Mouse (Mus musculus) cortical plate, adult 2 months (tissue): ENCODE measurements around the gene Gse1. TPM values are rescaled to one million over a fixed set of nuclear protein-coding genes. Genes with fewer than 3 reads are reported as not detected.

Experiments
- H3K27ac ChIP-seq: fragments of 200-500 bp; 2 replicates; pipeline ENCODE4 v1.5.1; 2012; ENCODE audit warnings: low read length, control low read depth, inconsistent platforms; ENCODE audit not compliant: insufficient read depth
- H3K4me1 ChIP-seq: fragments of 200-500 bp; 2 replicates; pipeline ENCODE4 v1.6.1; 2011; ENCODE audit warnings: low read length; ENCODE audit not compliant: control insufficient read depth, insufficient read depth
- H3K4me3 ChIP-seq: fragments of 200-500 bp; 2 replicates; pipeline ENCODE4 v1.5.1; 2011; ENCODE audit warnings: mild to moderate bottlenecking, low read length, control low read depth; ENCODE audit not compliant: insufficient read depth
- CTCF ChIP-seq: fragments of 200-500 bp; IDR thresholded peaks from 2 replicates; pipeline ENCODE4 v1.5.1; 2011; ENCODE audit warnings: mild to moderate bottlenecking, control low read depth, low read length; ENCODE audit not compliant: insufficient read depth; ENCODE audit errors: extremely low read depth
- POLR2A ChIP-seq: fragments of 200-500 bp; IDR thresholded peaks from 2 replicates; pipeline ENCODE4 v1.6.1; 2011; ENCODE audit warnings: mild to moderate bottlenecking, low read length, control low read depth; ENCODE audit not compliant: insufficient read depth; ENCODE audit errors: extremely low read depth
- polyA plus RNA-seq: library from polyadenylated mRNA; depleted of rRNA; stranded (reverse); fragments of >200 nt; gene quantifications from 2 replicates; pipeline ENCODE4 v1.2.3, GENCODE M21; 2012

Gse1 gene
- polyA plus RNA-seq, 1 experiment, result 41.0 TPM

GRCm38 (mm10) chr8:120396756-120397155, 168.5 kb downstream of the Gse1 start:
- peaks cover 2% of the 10 kb centered on the region for H3K4me1 ChIP-seq
- H3K27ac ChIP-seq, result no peak overlapping the region
- H3K4me3 ChIP-seq, result no peak overlapping the region
- TF ChIP-seq POLR2A (no peak), CTCF (no peak)

GRCm38 (mm10) chr8:120397444-120398411, 169.5 kb downstream of the Gse1 start:
- H3K4me3 ChIP-seq, result no peak overlapping the region
- H3K27ac ChIP-seq, result no peak overlapping the region
- H3K4me1 ChIP-seq, result peaks cover 2% of the 10 kb centered on the region
- TF ChIP-seq CTCF, result no peak
- TF ChIP-seq POLR2A, result no peak

GRCm38 (mm10) chr8:120399212-120399934, 171.1 kb downstream of the Gse1 start:
- no peak for TF ChIP-seq POLR2A
- no peak for TF ChIP-seq CTCF
- Histone ChIP-seq H3K27ac (no peak overlapping the region), H3K4me1 (no peaks in the 10 kb centered on the region), H3K4me3 (no peak overlapping the region)

GRCm38 (mm10) chr8:120401216-120401615, 173.0 kb downstream of the Gse1 start:
- Histone ChIP-seq H3K27ac (no peak overlapping the region), H3K4me3 (no peak overlapping the region), H3K4me1 (no peaks in the 10 kb centered on the region)
- TF ChIP-seq CTCF, result no peak
- TF ChIP-seq POLR2A, result no peak

- H3K4me3 ChIP-seq, result no peak overlapping the region
- TF ChIP-seq POLR2A (no peak), CTCF (no peak)
- H3K4me1 ChIP-seq, result no peaks in the 10 kb centered on the region
- H3K27ac ChIP-seq, result no peak overlapping the region
Observed at GRCm38 (mm10) chr8:120401712-120402111, 173.5 kb downstream of the Gse1 start.

- Histone ChIP-seq H3K4me3 (no peak overlapping the region), H3K27ac (no peak overlapping the region), H3K4me1 (no peaks in the 10 kb centered on the region)
- TF ChIP-seq POLR2A (no peak), CTCF (no peak)
Observed at GRCm38 (mm10) chr8:120403606-120404269, 175.5 kb downstream of the Gse1 start.

GRCm38 (mm10) chr8:120404609-120405036, 176.4 kb downstream of the Gse1 start:
- Histone ChIP-seq H3K27ac (no peak overlapping the region), H3K4me1 (no peaks in the 10 kb centered on the region), H3K4me3 (no peak overlapping the region)
- TF ChIP-seq CTCF, result peak; percentile 46
- TF ChIP-seq POLR2A, result no peak

- TF ChIP-seq POLR2A (no peak), CTCF (no peak)
- Histone ChIP-seq H3K27ac (no peak overlapping the region), H3K4me3 (no peak overlapping the region), H3K4me1 (peaks cover 5% of the 10 kb centered on the region; the same call in 1 of the 2 replicates)
Observed at GRCm38 (mm10) chr8:120406008-120406632, 177.9 kb downstream of the Gse1 start.

- TF ChIP-seq CTCF (peak; percentile 19; the same call in 1 of the 2 replicates), POLR2A (no peak)
- Histone ChIP-seq H3K4me3 (no peak overlapping the region), H3K4me1 (peaks cover 5% of the 10 kb centered on the region; the same call in 1 of the 2 replicates), H3K27ac (no peak overlapping the region)
Observed at GRCm38 (mm10) chr8:120407701-120408240, 179.5 kb downstream of the Gse1 start.
